Mouse (Mus musculus): ENCODE measurements around the gene Ipo11. TPM values are rescaled to one million over a fixed set of nuclear protein-coding genes. Genes with fewer than 3 reads are reported as not detected.
"Not testable (repeated sequence)": the region's sequence is repeated elsewhere in the genome, so short reads cannot be mapped to it uniquely, and the experiment has no call there.

Gene Ipo11
- polyA plus RNA-seq, 1 experiment from 2014 or later: 49.3 TPM

- H3K36me3 ChIP-seq (ENCODE audit: control insufficient read depth, insufficient read depth, low read length): peaks cover 5% of the 10 kb centered on the region; the same call in 1 of the 2 replicates
- H3K4me3 ChIP-seq (ENCODE audit: low read depth, low read length): no peak overlapping the region
- no peak overlapping the region for H3K27ac ChIP-seq (ENCODE audit: low read length)
- no peaks in the 10 kb centered on the region for H3K27me3 ChIP-seq (ENCODE audit: control insufficient read depth, insufficient read depth, low read length)
- no peak for ATAC-seq (ENCODE audit: insufficient number of reproducible peaks, insufficient read depth, low FRiP score, low read depth)
- H3K9ac ChIP-seq (replicated peaks; ENCODE audit: low read depth, low read length): no peak overlapping the region
- H3K4me1 ChIP-seq (ENCODE audit: control insufficient read depth, insufficient read depth, low read length): peaks cover 9% of the 10 kb centered on the region
- H3K9me3 ChIP-seq (ENCODE audit: control insufficient read depth, low read depth, low read length): no peaks in the 10 kb centered on the region
- H3K4me2 ChIP-seq (replicated peaks; ENCODE audit: low read depth, low read length): no peak overlapping the region
- 82% methylated on average over 9 of the region's 9 CpGs for WGBS
Observed at GRCm38 (mm10) chr13:106945518-106945917, 8.8 kb upstream of the Ipo11 start.

GRCm38 (mm10) chr13:106942721-106943120 lies 6.0 kb upstream of the Ipo11 start:
- H3K27me3 ChIP-seq (ENCODE audit: control insufficient read depth, insufficient read depth, low read length): no peaks in the 10 kb centered on the region
- peaks cover under 1% of the 10 kb centered on the region; the same call in 1 of the 2 replicates for H3K4me1 ChIP-seq (ENCODE audit: control insufficient read depth, insufficient read depth, low read length)
- H3K9ac ChIP-seq (replicated peaks; ENCODE audit: low read depth, low read length): no peak overlapping the region
- ATAC-seq (ENCODE audit: insufficient number of reproducible peaks, insufficient read depth, low FRiP score, low read depth): no peak
- no peaks in the 10 kb centered on the region for H3K9me3 ChIP-seq (ENCODE audit: control insufficient read depth, low read depth, low read length)
- no peak overlapping the region for H3K4me3 ChIP-seq (ENCODE audit: low read depth, low read length)
- no peaks in the 10 kb centered on the region for H3K36me3 ChIP-seq (ENCODE audit: control insufficient read depth, insufficient read depth, low read length)
- H3K4me2 ChIP-seq (replicated peaks; ENCODE audit: low read depth, low read length): no peak overlapping the region
- H3K27ac ChIP-seq (ENCODE audit: low read length): no peak overlapping the region
- WGBS: 84% methylated on average over 1 of the region's 1 CpGs

- H3K36me3 ChIP-seq (ENCODE audit: control insufficient read depth, insufficient read depth, low read length): no peaks in the 10 kb centered on the region
- H3K9ac ChIP-seq (replicated peaks; ENCODE audit: low read depth, low read length): no peak overlapping the region
- H3K4me2 ChIP-seq (replicated peaks; ENCODE audit: low read depth, low read length): no peak overlapping the region
- no peaks in the 10 kb centered on the region for H3K9me3 ChIP-seq (ENCODE audit: control insufficient read depth, low read depth, low read length)
- WGBS: 22% methylated on average over 7 of the region's 7 CpGs
- H3K27ac ChIP-seq (ENCODE audit: low read length): no peak overlapping the region
- no peaks in the 10 kb centered on the region for H3K27me3 ChIP-seq (ENCODE audit: control insufficient read depth, insufficient read depth, low read length)
- no peaks in the 10 kb centered on the region for H3K4me1 ChIP-seq (ENCODE audit: control insufficient read depth, insufficient read depth, low read length)
- H3K4me3 ChIP-seq (ENCODE audit: low read depth, low read length): no peak overlapping the region
- ATAC-seq (ENCODE audit: insufficient number of reproducible peaks, insufficient read depth, low FRiP score, low read depth): no peak
Observed at GRCm38 (mm10) chr13:106941211-106941976, 4.6 kb upstream of the Ipo11 start.

DNA sequence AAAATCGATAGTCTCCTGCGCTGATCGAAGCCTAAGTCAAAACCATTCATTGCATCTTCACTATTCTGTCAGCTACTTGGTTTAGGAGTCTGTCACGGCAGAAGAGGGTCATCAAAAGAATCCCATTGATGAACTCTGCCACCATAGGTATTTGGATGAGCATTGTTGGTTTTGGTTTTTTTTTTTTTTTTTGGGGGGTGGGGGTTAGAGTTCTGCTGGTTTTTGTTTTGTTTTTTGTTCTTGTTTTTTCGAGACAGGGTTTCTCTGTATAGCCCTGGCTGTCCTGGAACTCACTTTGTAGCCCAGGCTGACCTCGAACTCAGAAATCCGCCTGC lies 347 bp upstream of the Ipo11 start:
- WGBS: 24% methylated on average over 7 of the region's 7 CpGs
- Histone ChIP-seq H3K27me3 (ENCODE audit: control insufficient read depth, insufficient read depth, low read length) (no peaks in the 10 kb centered on the region), H3K9me3 (ENCODE audit: control insufficient read depth, low read depth, low read length) (no peaks in the 10 kb centered on the region), H3K4me3 (ENCODE audit: low read depth, low read length) (peak overlapping the region; percentile 100), H3K4me2 (replicated peaks; ENCODE audit: low read depth, low read length) (peak overlapping the region; percentile 57), H3K9ac (replicated peaks; ENCODE audit: low read depth, low read length) (no peak overlapping the region), H3K4me1 (ENCODE audit: control insufficient read depth, insufficient read depth, low read length) (0 out of 2 replicates have a peak, but pooled peaks cover 4% of the 10 kb centered on the region), H3K27ac (ENCODE audit: low read length) (no peak overlapping the region), H3K36me3 (ENCODE audit: control insufficient read depth, insufficient read depth, low read length) (no peaks in the 10 kb centered on the region)
- ATAC-seq (ENCODE audit: insufficient number of reproducible peaks, insufficient read depth, low FRiP score, low read depth): no peak

DNA sequence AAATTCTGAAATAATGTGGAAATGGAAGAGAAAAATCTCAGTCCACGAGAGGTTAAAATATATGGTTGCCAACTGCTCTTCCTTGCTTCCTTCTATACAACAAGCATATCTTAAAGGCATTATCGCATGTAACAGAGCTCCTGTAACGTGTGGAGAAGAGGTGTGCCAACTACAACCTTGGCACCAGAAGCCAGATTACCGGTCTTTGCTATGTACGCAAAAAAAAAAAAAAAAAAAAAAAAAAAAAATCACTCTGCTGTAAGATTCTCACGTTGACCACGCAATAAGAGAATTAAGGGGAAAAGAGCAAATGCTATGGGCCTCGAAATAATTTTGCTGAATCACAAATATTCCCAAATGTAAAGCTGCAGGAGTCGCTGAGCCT lies 895 bp downstream of the Ipo11 start:
- Histone ChIP-seq H3K9me3 (ENCODE audit: control insufficient read depth, low read depth, low read length) (no peaks in the 10 kb centered on the region), H3K27ac (ENCODE audit: low read length) (no peak overlapping the region), H3K9ac (replicated peaks; ENCODE audit: low read depth, low read length) (peak overlapping the region; percentile 88), H3K36me3 (ENCODE audit: control insufficient read depth, insufficient read depth, low read length) (no peaks in the 10 kb centered on the region), H3K4me3 (ENCODE audit: low read depth, low read length) (peak overlapping the region; percentile 100), H3K4me2 (replicated peaks; ENCODE audit: low read depth, low read length) (peak overlapping the region; percentile 57), H3K27me3 (ENCODE audit: control insufficient read depth, insufficient read depth, low read length) (no peaks in the 10 kb centered on the region), H3K4me1 (ENCODE audit: control insufficient read depth, insufficient read depth, low read length) (0 out of 2 replicates have a peak, but pooled peaks cover 4% of the 10 kb centered on the region)
- ATAC-seq (ENCODE audit: insufficient number of reproducible peaks, insufficient read depth, low FRiP score, low read depth): no peak
- 8% methylated on average over 9 of the region's 9 CpGs for WGBS

GRCm38 (mm10) chr13:106929201-106929600 lies 7.6 kb downstream of the Ipo11 start:
- peaks cover 2% of the 10 kb centered on the region; the same call in 1 of the 2 replicates for H3K36me3 ChIP-seq (ENCODE audit: control insufficient read depth, insufficient read depth, low read length)
- H3K9ac ChIP-seq (replicated peaks; ENCODE audit: low read depth, low read length): no peak overlapping the region
- H3K27me3 ChIP-seq (ENCODE audit: control insufficient read depth, insufficient read depth, low read length): no peaks in the 10 kb centered on the region
- H3K4me2 ChIP-seq (replicated peaks; ENCODE audit: low read depth, low read length): no peak overlapping the region
- no peak overlapping the region for H3K27ac ChIP-seq (ENCODE audit: low read length)
- peaks cover 7% of the 10 kb centered on the region; the same call in 1 of the 2 replicates for H3K9me3 ChIP-seq (ENCODE audit: control insufficient read depth, low read depth, low read length)
- 85% methylated on average over 2 of the region's 2 CpGs for WGBS
- H3K4me1 ChIP-seq (ENCODE audit: control insufficient read depth, insufficient read depth, low read length): no peaks in the 10 kb centered on the region
- no peak overlapping the region for H3K4me3 ChIP-seq (ENCODE audit: low read depth, low read length)
- no peak for ATAC-seq (ENCODE audit: insufficient number of reproducible peaks, insufficient read depth, low FRiP score, low read depth)

- no peaks in the 10 kb centered on the region for H3K4me1 ChIP-seq (ENCODE audit: control insufficient read depth, insufficient read depth, low read length)
- H3K4me3 ChIP-seq (ENCODE audit: low read depth, low read length): no peak overlapping the region
- no peak overlapping the region for H3K27ac ChIP-seq (ENCODE audit: low read length)
- no peaks in the 10 kb centered on the region for H3K27me3 ChIP-seq (ENCODE audit: control insufficient read depth, insufficient read depth, low read length)
- no peak for ATAC-seq (ENCODE audit: insufficient number of reproducible peaks, insufficient read depth, low FRiP score, low read depth)
- WGBS: 88% methylated on average over 4 of the region's 4 CpGs
- peaks cover 7% of the 10 kb centered on the region; the same call in 1 of the 2 replicates for H3K9me3 ChIP-seq (ENCODE audit: control insufficient read depth, low read depth, low read length)
- H3K36me3 ChIP-seq (ENCODE audit: control insufficient read depth, insufficient read depth, low read length): peaks cover 5% of the 10 kb centered on the region; the same call in 1 of the 2 replicates
- no peak overlapping the region for H3K9ac ChIP-seq (replicated peaks; ENCODE audit: low read depth, low read length)
- no peak overlapping the region for H3K4me2 ChIP-seq (replicated peaks; ENCODE audit: low read depth, low read length)
Observed at GRCm38 (mm10) chr13:106928296-106928695, 8.5 kb downstream of the Ipo11 start.

- H3K27ac ChIP-seq (ENCODE audit: low read length); H3K9me3 ChIP-seq (ENCODE audit: control insufficient read depth, low read depth, low read length); ATAC-seq (ENCODE audit: insufficient number of reproducible peaks, insufficient read depth, low FRiP score, low read depth); H3K4me1 ChIP-seq (ENCODE audit: control insufficient read depth, insufficient read depth, low read length); H3K4me2 ChIP-seq (replicated peaks; ENCODE audit: low read depth, low read length); H3K9ac ChIP-seq (replicated peaks; ENCODE audit: low read depth, low read length); H3K27me3 ChIP-seq (ENCODE audit: control insufficient read depth, insufficient read depth, low read length); H3K4me3 ChIP-seq (ENCODE audit: low read depth, low read length): not testable (repeated sequence)
- peaks cover 16% of the 10 kb centered on the region for H3K36me3 ChIP-seq (ENCODE audit: control insufficient read depth, insufficient read depth, low read length)
- WGBS: 88% methylated on average over 3 of the region's 3 CpGs
Observed at GRCm38 (mm10) chr13:106925921-106926320, 10.8 kb downstream of the Ipo11 start.
